Mouse (Mus musculus): Measurements from ENCODE around the gene Cdkn2c. TPM values are rescaled to one million over a fixed set of nuclear protein-coding genes. Genes with fewer than 3 reads are reported as not detected.

The Cdkn2c gene
- polyA plus RNA-seq, 1 experiment from 2014 or later, result 6.0 TPM

DNA sequence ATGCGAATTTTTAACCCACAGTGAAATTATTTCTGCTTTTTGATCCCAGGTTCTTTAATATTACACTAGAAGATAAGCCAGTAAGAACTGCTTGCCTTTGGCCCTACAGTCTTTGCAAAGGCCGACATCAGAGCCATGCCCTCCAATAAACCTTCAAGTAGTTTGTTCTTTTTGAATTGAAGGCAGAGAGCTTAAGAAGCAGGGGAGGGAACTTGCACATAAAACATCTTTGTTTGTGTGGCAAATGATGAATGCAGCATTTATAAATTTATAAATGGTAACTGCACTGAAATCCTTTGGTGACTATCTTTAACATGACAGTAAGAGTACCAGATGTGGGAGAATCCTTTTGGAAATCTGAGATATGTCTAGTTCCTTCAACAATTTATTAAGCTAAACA is 7.4 kb downstream of the Cdkn2c start:
- H3K4me2 ChIP-seq (replicated peaks; ENCODE audit: low read depth, low read length), result no peak overlapping the region
- peaks cover 3% of the 10 kb centered on the region; the same call in 1 of the 2 replicates for H3K4me1 ChIP-seq (ENCODE audit: insufficient read depth, low read depth, low read length)
- H3K27me3 ChIP-seq (replicated peaks; ENCODE audit: insufficient read depth, low read length), result peaks cover 15% of the 10 kb centered on the region; the same call in 1 of the 2 replicates
- no peak for DNase-seq (ENCODE audit: low spot score)
- no peak overlapping the region for H3K9ac ChIP-seq (replicated peaks; ENCODE audit: low read depth)
- ATAC-seq, result no peak
- H3K36me3 ChIP-seq (ENCODE audit: insufficient read depth, low read length), result no peaks in the 10 kb centered on the region
- TF ChIP-seq CTCF (IDR thresholded peaks at IDR 0.05), result no peak
- H3K27ac ChIP-seq (ENCODE audit: low read length), result no peak overlapping the region
- WGBS, result 76% methylated on average over 2 of the region's 2 CpGs
- no peaks in the 10 kb centered on the region for H3K9me3 ChIP-seq (ENCODE audit: low read length)
- no peak overlapping the region for H3K4me3 ChIP-seq (ENCODE audit: low read depth, low read length)

GRCm38 (mm10) chr4:109658826-109659225 is 8.2 kb downstream of the Cdkn2c start:
- peaks cover 3% of the 10 kb centered on the region; the same call in 1 of the 2 replicates for H3K4me1 ChIP-seq (ENCODE audit: insufficient read depth, low read depth, low read length)
- no peak for ATAC-seq
- WGBS, result 44% methylated on average over 8 of the region's 8 CpGs
- no peak overlapping the region for H3K4me3 ChIP-seq (ENCODE audit: low read depth, low read length)
- peaks cover 14% of the 10 kb centered on the region; the same call in 1 of the 2 replicates for H3K27me3 ChIP-seq (replicated peaks; ENCODE audit: insufficient read depth, low read length)
- H3K4me2 ChIP-seq (replicated peaks; ENCODE audit: low read depth, low read length), result no peak overlapping the region
- TF ChIP-seq EP300 (IDR thresholded peaks at IDR 0.05) (no peak), CTCF (IDR thresholded peaks at IDR 0.05) (no peak)
- no peaks in the 10 kb centered on the region for H3K9me3 ChIP-seq (ENCODE audit: low read length)
- no peaks in the 10 kb centered on the region for H3K36me3 ChIP-seq (ENCODE audit: insufficient read depth, low read length)
- no peak for DNase-seq (ENCODE audit: low spot score)
- no peak overlapping the region for H3K9ac ChIP-seq (replicated peaks; ENCODE audit: low read depth)
- H3K27ac ChIP-seq (ENCODE audit: low read length), result no peak overlapping the region

DNA sequence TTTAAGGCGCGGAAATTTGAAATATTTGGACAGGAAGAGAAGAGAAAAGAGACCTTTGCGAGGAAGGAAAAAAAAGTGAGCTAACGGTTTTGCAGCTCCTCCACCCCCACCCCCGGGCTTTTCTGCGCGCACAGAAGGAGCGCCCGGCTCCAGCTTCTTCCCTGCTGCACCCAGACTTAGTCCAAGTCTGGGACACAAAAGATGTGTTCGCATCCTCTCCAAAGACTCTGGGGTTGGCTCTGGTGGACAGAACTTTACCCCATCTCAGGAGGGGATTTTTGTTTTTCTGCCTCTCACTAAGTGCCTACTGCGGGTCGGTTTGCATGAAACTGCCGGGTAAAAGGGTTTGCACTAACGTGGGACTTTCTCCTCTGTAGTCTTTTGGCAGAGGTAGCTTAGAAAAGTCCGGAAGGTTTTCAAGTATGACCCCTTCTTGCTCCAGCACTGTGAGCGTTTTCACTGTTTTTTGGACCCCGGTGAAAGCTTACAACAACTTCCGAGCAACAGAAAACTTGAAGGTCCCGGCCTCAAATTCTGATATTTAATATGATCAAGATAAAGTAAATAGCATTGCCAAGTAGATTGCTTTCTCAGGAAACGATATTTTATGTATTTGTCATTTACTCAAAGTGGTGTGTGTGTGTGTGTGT is 9.0 kb downstream of the Cdkn2c start:
- H3K4me3 ChIP-seq (ENCODE audit: low read depth, low read length), result peak overlapping the region; percentile 51
- H3K27me3 ChIP-seq (replicated peaks; ENCODE audit: insufficient read depth, low read length), result peaks cover 11% of the 10 kb centered on the region; the same call in 1 of the 2 replicates
- H3K36me3 ChIP-seq (ENCODE audit: insufficient read depth, low read length), result no peaks in the 10 kb centered on the region
- H3K27ac ChIP-seq (ENCODE audit: low read length), result no peak overlapping the region
- ATAC-seq (no peak), DNase-seq (ENCODE audit: low spot score) (no peak)
- TF ChIP-seq CTCF (IDR thresholded peaks at IDR 0.05), result no peak
- no peak for TF ChIP-seq EP300 (IDR thresholded peaks at IDR 0.05)
- H3K4me2 ChIP-seq (replicated peaks; ENCODE audit: low read depth, low read length), result peak overlapping the region; percentile 96
- H3K9me3 ChIP-seq (ENCODE audit: low read length), result no peaks in the 10 kb centered on the region
- WGBS, result 9% methylated on average over 20 of the region's 20 CpGs
- H3K4me1 ChIP-seq (ENCODE audit: insufficient read depth, low read depth, low read length), result peaks cover 3% of the 10 kb centered on the region; the same call in 1 of the 2 replicates
- no peak overlapping the region for H3K9ac ChIP-seq (replicated peaks; ENCODE audit: low read depth)

DNA sequence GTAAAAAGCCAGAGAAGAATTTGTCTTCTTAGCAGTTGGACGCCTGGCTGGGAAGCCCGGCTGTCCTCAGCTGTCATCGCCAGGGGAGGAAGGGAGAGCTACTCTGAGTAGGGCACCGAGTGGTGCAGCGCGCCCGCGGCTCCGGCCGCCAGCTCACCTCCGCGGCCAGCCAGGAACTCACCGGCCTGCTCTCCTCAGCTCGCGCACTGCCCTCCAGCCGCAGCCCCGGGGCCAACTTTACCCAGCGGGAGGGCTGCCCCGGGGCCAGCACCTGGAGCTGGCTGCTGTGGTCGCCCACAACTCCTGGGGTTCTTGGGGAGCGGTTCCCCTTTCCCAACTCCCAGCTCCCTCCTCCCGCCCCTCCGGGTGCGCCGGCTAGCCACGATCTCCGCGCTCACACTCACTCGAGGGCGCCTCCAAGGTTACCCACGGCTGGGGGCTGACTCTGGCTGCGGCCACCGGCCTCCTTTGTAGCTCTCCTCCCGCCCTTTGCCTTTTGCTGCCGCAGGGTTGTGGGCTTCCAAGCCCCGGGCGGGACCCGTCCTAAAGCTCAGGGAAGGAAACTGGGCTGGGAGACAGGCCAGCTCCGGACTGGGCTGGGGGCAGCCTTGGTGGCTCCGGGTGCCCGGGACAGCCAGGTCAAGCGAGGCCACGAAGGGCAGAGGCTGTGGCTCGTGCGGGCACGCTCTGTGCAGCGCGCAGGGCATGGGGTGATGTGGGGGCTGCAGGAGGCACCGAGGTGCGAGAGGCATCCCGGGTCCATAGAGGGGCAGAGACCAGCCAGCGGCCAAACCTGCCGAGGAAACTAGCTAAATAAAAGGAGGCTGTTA is 9.8 kb downstream of the Cdkn2c start:
- H3K4me3 ChIP-seq (ENCODE audit: low read depth, low read length), result peak overlapping the region; percentile 51
- peak overlapping the region; percentile 24 for H3K9ac ChIP-seq (replicated peaks; ENCODE audit: low read depth)
- H3K36me3 ChIP-seq (ENCODE audit: insufficient read depth, low read length), result no peaks in the 10 kb centered on the region
- H3K4me1 ChIP-seq (ENCODE audit: insufficient read depth, low read depth, low read length), result peaks cover 3% of the 10 kb centered on the region; the same call in 1 of the 2 replicates
- ATAC-seq (peak; percentile 78), DNase-seq (ENCODE audit: low spot score) (peak; percentile 57)
- TF ChIP-seq CTCF (IDR thresholded peaks at IDR 0.05), result no peak
- no peak for TF ChIP-seq EP300 (IDR thresholded peaks at IDR 0.05)
- peaks cover 11% of the 10 kb centered on the region; the same call in 1 of the 2 replicates for H3K27me3 ChIP-seq (replicated peaks; ENCODE audit: insufficient read depth, low read length)
- no peaks in the 10 kb centered on the region for H3K9me3 ChIP-seq (ENCODE audit: low read length)
- under 1% methylated on average over 46 of the region's 53 CpGs for WGBS
- peak overlapping the region; percentile 96 for H3K4me2 ChIP-seq (replicated peaks; ENCODE audit: low read depth, low read length)
- no peak overlapping the region for H3K27ac ChIP-seq (ENCODE audit: low read length)

DNA sequence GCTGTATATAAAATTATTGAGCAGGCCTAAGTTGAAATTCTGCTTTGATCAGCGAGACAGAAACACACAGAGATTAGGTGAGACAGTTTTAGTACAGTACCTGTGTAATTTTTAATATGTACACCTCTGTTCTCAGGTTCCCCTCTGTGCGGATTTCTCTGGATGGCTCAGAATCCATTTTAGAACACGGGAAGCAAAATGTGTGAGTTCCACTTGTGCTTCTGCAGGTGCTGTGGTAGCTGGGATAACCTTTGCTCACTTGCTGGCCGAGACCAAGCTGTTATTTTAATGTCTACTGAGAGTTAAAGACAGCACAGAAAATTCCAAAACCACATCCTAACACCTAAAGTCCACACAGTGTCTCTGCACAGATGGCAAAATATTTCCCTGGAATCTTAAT is 10.7 kb downstream of the Cdkn2c start:
- no peaks in the 10 kb centered on the region for H3K36me3 ChIP-seq (ENCODE audit: insufficient read depth, low read length)

GRCm38 (mm10) chr4:109655738-109656137 is 11.3 kb downstream of the Cdkn2c start:
- Histone ChIP-seq H3K27me3 (replicated peaks; ENCODE audit: insufficient read depth, low read length) (peaks cover 11% of the 10 kb centered on the region; the same call in 1 of the 2 replicates), H3K9ac (replicated peaks; ENCODE audit: low read depth) (no peak overlapping the region), H3K4me1 (ENCODE audit: insufficient read depth, low read depth, low read length) (peaks cover 3% of the 10 kb centered on the region; the same call in 1 of the 2 replicates), H3K4me2 (replicated peaks; ENCODE audit: low read depth, low read length) (no peak overlapping the region), H3K9me3 (ENCODE audit: low read length) (no peaks in the 10 kb centered on the region), H3K4me3 (ENCODE audit: low read depth, low read length) (no peak overlapping the region), H3K36me3 (ENCODE audit: insufficient read depth, low read length) (no peaks in the 10 kb centered on the region), H3K27ac (ENCODE audit: low read length) (no peak overlapping the region)
- WGBS, result 70% methylated on average over 2 of the region's 2 CpGs
- ATAC-seq (no peak), DNase-seq (ENCODE audit: low spot score) (no peak)
- TF ChIP-seq CTCF (IDR thresholded peaks at IDR 0.05) (no peak), EP300 (IDR thresholded peaks at IDR 0.05) (no peak)

More for the DNA sequence above, 10.7 kb downstream of the Cdkn2c start:
- WGBS, result 53% methylated on average over 4 of the region's 4 CpGs
- ATAC-seq, result no peak
- no peak overlapping the region for H3K4me3 ChIP-seq (ENCODE audit: low read depth, low read length)
- no peaks in the 10 kb centered on the region for H3K9me3 ChIP-seq (ENCODE audit: low read length)
- TF ChIP-seq EP300 (IDR thresholded peaks at IDR 0.05) (no peak), CTCF (IDR thresholded peaks at IDR 0.05) (no peak)
- H3K4me2 ChIP-seq (replicated peaks; ENCODE audit: low read depth, low read length), result no peak overlapping the region; the same call in 1 of the 2 replicates
- peaks cover 3% of the 10 kb centered on the region; the same call in 1 of the 2 replicates for H3K4me1 ChIP-seq (ENCODE audit: insufficient read depth, low read depth, low read length)
- H3K27me3 ChIP-seq (replicated peaks; ENCODE audit: insufficient read depth, low read length), result peaks cover 11% of the 10 kb centered on the region; the same call in 1 of the 2 replicates
- DNase-seq (ENCODE audit: low spot score), result no peak
- no peak overlapping the region for H3K9ac ChIP-seq (replicated peaks; ENCODE audit: low read depth)
- H3K27ac ChIP-seq (ENCODE audit: low read length), result no peak overlapping the region
